Mouse (Mus musculus): Measurements from ENCODE around the gene Klhl21. TPM values are rescaled to one million over a fixed set of nuclear protein-coding genes. Genes with fewer than 3 reads are reported as not detected.

Gene Klhl21
- total RNA-seq, 4 experiments from 2014 or later, result 15.8 to 21.0 (median 19.3) TPM

Other genes with a start within 250 kb of the Klhl21 start
- gene Camta1, start 146.9 kb upstream of the Klhl21 start, total RNA-seq (2022), result 100 to 1,000 TPM; 236 to 263 (median 255) TPM
- 10 to 100 TPM; 51.5 to 75.7 (median 62.5) TPM for gene Dnajc11, start 75.1 kb upstream of the Klhl21 start, total RNA-seq (2022)
- 10 to 100 TPM; 17.5 to 27.0 (median 24.0) TPM for gene Thap3, start 19.8 kb upstream of the Klhl21 start, total RNA-seq (2022)
- gene Phf13, start 12.5 kb upstream of the Klhl21 start, total RNA-seq (2022), result 10 to 100 TPM; 15.4 to 17.4 (median 15.8) TPM
- 10 to 100 TPM; 11.7 to 17.5 (median 14.0) TPM for gene Zbtb48, start 18.9 kb downstream of the Klhl21 start, total RNA-seq (2022)
- gene Tas1r1, start 29.8 kb downstream of the Klhl21 start, total RNA-seq (2022), result under 1 TPM; 0.61 to 0.94 (median 0.73) TPM
- gene Nol9, start 30.5 kb downstream of the Klhl21 start, total RNA-seq (2022), result 10 to 100 TPM; 15.7 to 18.2 (median 17.2) TPM
- 10 to 100 TPM; 72.6 to 90.6 (median 82.4) TPM for gene Plekhg5, start 63.7 kb downstream of the Klhl21 start, total RNA-seq (2022)
- gene Tnfrsf25, start 107.1 kb downstream of the Klhl21 start, total RNA-seq (2022), result 1 to 10 TPM; 4.3 to 9.8 (median 6.3) TPM
- 1 to 10 TPM; 2.1 to 3.2 (median 2.6) TPM for gene Espn, start 143.6 kb downstream of the Klhl21 start, total RNA-seq (2022)
- gene Hes2, start 150.1 kb downstream of the Klhl21 start, total RNA-seq (2022), result not detected
- 100 to 1,000 TPM; 281 to 320 (median 303) TPM for gene Acot7, start 169.3 kb downstream of the Klhl21 start, total RNA-seq (2022)